Mouse (Mus musculus): ENCODE results near the gene Acot4. TPM values are rescaled to one million over a fixed set of nuclear protein-coding genes. Genes with fewer than 3 reads are reported as not detected.
"Not testable (repeated sequence)": the region's sequence is repeated elsewhere in the genome, so short reads cannot be mapped to it uniquely, and the experiment has no call there.

The Acot4 gene
- polyA plus RNA-seq (2015; fragmentation: Nextera tagmentation; extraction: Ambion mirVana) = 0.17 and 0.37 TPM in 2 replicates

- not testable (repeated sequence) for H3K27ac ChIP-seq
- WGBS = 7% methylated on average over 22 of the region's 32 CpGs
Observed at GRCm38 (mm10) chr12:84038241-84038640, at the start of gene Acot4. TSS of gene Acot4 (plus strand) at chr12:84038379.

GRCm38 (mm10) chr12:83988483-83988882 is 49.7 kb upstream of the Acot4 start:
- Histone ChIP-seq H3K36me3 (0 out of 2 replicates have a peak, but pooled peaks cover 7% of the 10 kb centered on the region), H3K4me2 (peak overlapping the region; percentile 57), H3K4me1 (peaks cover 5% of the 10 kb centered on the region), H3K27ac (peak overlapping the region; percentile 95), H3K27me3 (no peaks in the 10 kb centered on the region), H3K4me3 (peak overlapping the region; percentile 67), H3K9me3 (no peaks in the 10 kb centered on the region), H3K9ac (peak overlapping the region; percentile 74)
- 62% methylated on average over 4 of the region's 4 CpGs for WGBS
- ATAC-seq (ENCODE audit: insufficient number of reproducible peaks, low FRiP score, low TSS enrichment, low read depth) = no peak

More at GRCm38 (mm10) chr12:84038241-84038640, at the start of gene Acot4:
- ATAC-seq (ENCODE audit: insufficient number of reproducible peaks, low FRiP score, low TSS enrichment, low read depth); H3K4me1 ChIP-seq; H3K9me3 ChIP-seq; H3K36me3 ChIP-seq; H3K27me3 ChIP-seq: not testable (repeated sequence)
- H3K4me3 ChIP-seq = peak within 1 kb of the TSS; percentile 46
- peak within 1 kb of the TSS; percentile 67 for H3K4me2 ChIP-seq
- H3K9ac ChIP-seq = 0 out of 2 replicates have a peak within 1 kb of the TSS, but pooled peaks have one; percentile 20

- Histone ChIP-seq H3K4me1 (peaks cover 5% of the 10 kb centered on the region), H3K27me3 (no peaks in the 10 kb centered on the region), H3K4me3 (no peak overlapping the region), H3K36me3 (0 out of 2 replicates have a peak, but pooled peaks cover 7% of the 10 kb centered on the region), H3K4me2 (no peak overlapping the region), H3K27ac (no peak overlapping the region), H3K9ac (no peak overlapping the region), H3K9me3 (no peaks in the 10 kb centered on the region)
- 95% methylated on average over 4 of the region's 4 CpGs for WGBS
- ATAC-seq (ENCODE audit: insufficient number of reproducible peaks, low FRiP score, low TSS enrichment, low read depth) = no peak
Observed at GRCm38 (mm10) chr12:83989378-83989777, 48.8 kb upstream of the Acot4 start.

- Histone ChIP-seq H3K27ac (no peak overlapping the region), H3K27me3 (no peaks in the 10 kb centered on the region), H3K4me1 (0 out of 2 replicates have a peak, but pooled peaks cover 4% of the 10 kb centered on the region), H3K9me3 (no peaks in the 10 kb centered on the region), H3K9ac (no peak overlapping the region), H3K4me2 (no peak overlapping the region), H3K4me3 (no peak overlapping the region), H3K36me3 (0 out of 2 replicates have a peak, but pooled peaks cover 4% of the 10 kb centered on the region)
- ATAC-seq (ENCODE audit: insufficient number of reproducible peaks, low FRiP score, low TSS enrichment, low read depth) = no peak
- 62% methylated on average over 2 of the region's 2 CpGs for WGBS
Observed at GRCm38 (mm10) chr12:83997221-83997620, 41.0 kb upstream of the Acot4 start.

GRCm38 (mm10) chr12:83998341-83999107 is 39.7 kb upstream of the Acot4 start:
- Histone ChIP-seq H3K27me3 (no peaks in the 10 kb centered on the region), H3K36me3 (no peaks in the 10 kb centered on the region), H3K27ac (peak overlapping the region; percentile 69), H3K9me3 (no peaks in the 10 kb centered on the region), H3K4me2 (no peak overlapping the region), H3K4me3 (no peak overlapping the region), H3K4me1 (0 out of 2 replicates have a peak, but pooled peaks cover 4% of the 10 kb centered on the region), H3K9ac (no peak overlapping the region)
- WGBS = 63% methylated on average over 11 of the region's 11 CpGs
- ATAC-seq (ENCODE audit: insufficient number of reproducible peaks, low FRiP score, low TSS enrichment, low read depth) = no peak

GRCm38 (mm10) chr12:83999237-83999636 is 38.9 kb upstream of the Acot4 start:
- H3K4me3 ChIP-seq; H3K27ac ChIP-seq; H3K36me3 ChIP-seq; ATAC-seq (ENCODE audit: insufficient number of reproducible peaks, low FRiP score, low TSS enrichment, low read depth); H3K4me1 ChIP-seq; H3K9me3 ChIP-seq; H3K27me3 ChIP-seq; H3K4me2 ChIP-seq; H3K9ac ChIP-seq: not testable (repeated sequence)
- WGBS = 49% methylated on average over 8 of the region's 8 CpGs

- Histone ChIP-seq H3K4me1 (0 out of 2 replicates have a peak, but pooled peaks cover 4% of the 10 kb centered on the region), H3K4me3 (no peak overlapping the region), H3K9me3 (no peaks in the 10 kb centered on the region), H3K36me3 (no peaks in the 10 kb centered on the region), H3K9ac (no peak overlapping the region), H3K27me3 (no peaks in the 10 kb centered on the region), H3K4me2 (no peak overlapping the region), H3K27ac (no peak overlapping the region)
- WGBS = 69% methylated on average over 3 of the region's 3 CpGs
- ATAC-seq (ENCODE audit: insufficient number of reproducible peaks, low FRiP score, low TSS enrichment, low read depth) = no peak
Observed at GRCm38 (mm10) chr12:84000418-84000817, 37.8 kb upstream of the Acot4 start.

- no peak for ATAC-seq (ENCODE audit: insufficient number of reproducible peaks, low FRiP score, low TSS enrichment, low read depth)
- H3K4me3 ChIP-seq = no peak overlapping the region
- no peak overlapping the region for H3K4me2 ChIP-seq
- no peaks in the 10 kb centered on the region for H3K27me3 ChIP-seq
- H3K9me3 ChIP-seq = no peaks in the 10 kb centered on the region
- no peak overlapping the region for H3K9ac ChIP-seq
- peaks cover 9% of the 10 kb centered on the region; the same call in 1 of the 2 replicates for H3K4me1 ChIP-seq
- H3K27ac ChIP-seq = no peak overlapping the region
- 70% methylated on average over 1 of the region's 1 CpGs for WGBS
- H3K36me3 ChIP-seq = no peaks in the 10 kb centered on the region
Observed at GRCm38 (mm10) chr12:84003866-84004265, 34.3 kb upstream of the Acot4 start.

- H3K4me2 ChIP-seq = no peak overlapping the region
- H3K9me3 ChIP-seq = no peaks in the 10 kb centered on the region
- 86% methylated on average over 12 of the region's 12 CpGs for WGBS
- no peak overlapping the region; the same call in 1 of the 2 replicates for H3K27ac ChIP-seq
- no peaks in the 10 kb centered on the region for H3K27me3 ChIP-seq
- H3K4me1 ChIP-seq = peaks cover 16% of the 10 kb centered on the region
- H3K9ac ChIP-seq = no peak overlapping the region
- ATAC-seq (ENCODE audit: insufficient number of reproducible peaks, low FRiP score, low TSS enrichment, low read depth) = no peak
- H3K4me3 ChIP-seq = no peak overlapping the region
- H3K36me3 ChIP-seq = no peaks in the 10 kb centered on the region
Observed at GRCm38 (mm10) chr12:84008251-84008650, 29.9 kb upstream of the Acot4 start.

GRCm38 (mm10) chr12:84008729-84009128 is 29.4 kb upstream of the Acot4 start:
- peak overlapping the region; percentile 52 for H3K4me3 ChIP-seq
- peak overlapping the region; percentile 52 for H3K4me2 ChIP-seq
- H3K9ac ChIP-seq = no peak overlapping the region
- ATAC-seq (ENCODE audit: insufficient number of reproducible peaks, low FRiP score, low TSS enrichment, low read depth) = no peak
- H3K27me3 ChIP-seq = no peaks in the 10 kb centered on the region
- 0 out of 2 replicates have a peak, but pooled peaks cover 2% of the 10 kb centered on the region for H3K36me3 ChIP-seq
- no peaks in the 10 kb centered on the region for H3K9me3 ChIP-seq
- H3K4me1 ChIP-seq = peaks cover 16% of the 10 kb centered on the region
- 62% methylated on average over 8 of the region's 8 CpGs for whole genome bisulfite sequencing
- peak overlapping the region; percentile 75 for H3K27ac ChIP-seq

- ATAC-seq (ENCODE audit: insufficient number of reproducible peaks, low FRiP score, low TSS enrichment, low read depth) = peak; percentile 89
- H3K27me3 ChIP-seq, H3K9me3 ChIP-seq, H3K36me3 ChIP-seq: not testable (repeated sequence)
- H3K4me3 ChIP-seq = peak within 1 kb of the TSS; percentile 52
- peak within 1 kb of the TSS; percentile 40 for H3K9ac ChIP-seq
- 1% methylated on average over 63 of the region's 70 CpGs for WGBS
- H3K4me1 ChIP-seq = peaks cover 16% of the 10 kb centered on the region
- peak within 1 kb of the TSS; percentile 52 for H3K4me2 ChIP-seq
- H3K27ac ChIP-seq = peak within 1 kb of the TSS; percentile 75
Observed at GRCm38 (mm10) chr12:84009171-84009965, 28.8 kb upstream of the Acot4 start, which contains the start of gene Acot1. TSS of gene Acot1 (plus strand) at chr12:84009490.

All from limb, embryonic 15.5 days (tissue).